33 mouse cellular contexts compared by ENCODE assay signal in genomic region chr8:70100241-70100640, GRCm38 (mm10). TPM values are rescaled to one million over a fixed set of nuclear protein-coding genes. Genes with fewer than 3 reads are reported as not detected.
A peak's percentile ranks its signal among the peaks of the same experiment; 100 is the strongest.
DNase-seq lines count a peak whose midpoint lies in the region; ATAC-seq and TF ChIP-seq lines count a peak whose summit lies in the region.
"Had no signal": no experiment of that assay in that cellular context is flagged by ENCODE, and none has a peak within 500 bp of the region (broad histone marks: within the 10 kb centered on the region; RNA-seq: fewer than 3 reads in every experiment).

No protein-coding gene starts in this region.

- intact Hi-C loops in left cerebral cortex, adult 2 months (cut with DNase I) = loop anchor here (1.0 kb wide), 1 partner anchor 18 kb away; no protein-coding TSS in a partner anchor

- H3K27ac ChIP-seq in left cerebral cortex, adult 2 months = peak overlapping the region; percentile 94
- H3K27ac ChIP-seq: embryonic facial prominence, embryonic 10.5 days; embryonic facial prominence, embryonic 13.5 days; forebrain, embryonic 12.5 days; forebrain, embryonic 15.5 days; heart, adult 2 months; heart, embryonic 10.5 days; heart, embryonic 13.5 days; hindbrain, embryonic 14.5 days; hindbrain, postnatal 0 days had no signal

- no peak overlapping the region for H3K4me3 ChIP-seq in left cerebral cortex, adult 2 months
- H3K4me3 ChIP-seq: embryonic facial prominence, embryonic 10.5 days; embryonic facial prominence, embryonic 13.5 days; erythroblast, embryonic 14.5 days; forebrain, embryonic 12.5 days; forebrain, embryonic 15.5 days; heart, adult 2 months; heart, embryonic 10.5 days; heart, embryonic 13.5 days had no signal

- TF ChIP-seq CTCF in left cerebral cortex, adult 2 months (IDR thresholded peaks at IDR 0.05) = no peak

- no peak for DNase-seq in frontal cortex, postnatal 10 days (ENCODE audit: low spot score in 2 of 2)
- peak in 1 of 2 experiments; percentile 55 for DNase-seq in left cerebral cortex, adult 2 months (ENCODE audit: extremely low spot score in 1 of 2, low spot score in 2 of 2)
- no peak for DNase-seq in left cerebral cortex, adult 11 months (ENCODE audit: low spot score)
- DNase-seq in brain, adult 2 months (ENCODE audit: low read depth, low spot score) = peak; percentile 83
- peak; percentile 62 for DNase-seq in telencephalon, adult 2 months (ENCODE audit: low read depth, low spot score)
- no peak for DNase-seq in urinary bladder, adult 2 months (ENCODE audit: low spot score)
- DNase-seq: adrenal gland, adult 8-10 months; adrenal gland, postnatal 25 days; cerebellum, adult 18-20 months; cerebellum, adult 9-10 months; cerebellum, postnatal 25 days; embryo, embryonic 11 days; gastrocnemius, postnatal 10 days; gastrocnemius, postnatal 36 days; heart, adult 2 months; heart, postnatal 14 days; heart, postnatal 4 days had no signal

- peak; percentile 50 for ATAC-seq in frontal cortex, adult (ENCODE audit: low TSS enrichment)
- ATAC-seq: activated CD4-positive, CD25-positive, alpha-beta regulatory T cell, adult 4 months; forebrain, embryonic 15.5 days; hindbrain, postnatal 0 days had no signal

RNA-seq across cellular contexts. Expression of gene Hapln4, which starts 17.0 kb away (rescaled TPM):
- total RNA-seq in left cerebral cortex, adult 2 months (2021) = 100 to 1,000 TPM; 101 to 106 TPM
- 0.21 TPM in 2 replicates for polyA plus RNA-seq in urinary bladder, adult 2 months (2012; rRNA removed)
- total RNA-seq: common myeloid progenitor, adult 5-6 weeks; gastrocnemius, adult 18-20 months; granulocyte monocyte progenitor cell, adult 5-6 weeks; heart, postnatal 14 days; heart, postnatal 4 days had no signal
- polyA plus RNA-seq: activated CD4-positive, CD25-positive, alpha-beta regulatory T cell, adult 4 months; erythroblast, embryonic 14.5 days; heart, embryonic 16.5 days; hindbrain, embryonic 11.5 days had no signal

RNA-seq across cellular contexts. Expression of gene Ncan, which starts 20.4 kb away (rescaled TPM):
- total RNA-seq in left cerebral cortex, adult 2 months (2021) = 100 to 1,000 TPM; 175 to 186 TPM
- 0.12 and 0.18 TPM in 2 replicates for polyA plus RNA-seq in urinary bladder, adult 2 months (2012; rRNA removed)
- total RNA-seq: common myeloid progenitor, adult 5-6 weeks; gastrocnemius, adult 18-20 months; gastrocnemius, postnatal 36 days; granulocyte monocyte progenitor cell, adult 5-6 weeks had no signal
- polyA plus RNA-seq: activated CD4-positive, CD25-positive, alpha-beta regulatory T cell, adult 4 months; erythroblast, embryonic 14.5 days had no signal

RNA-seq across cellular contexts. Expression of gene Tm6sf2, which starts 27.5 kb away (rescaled TPM):
- 1 to 10 TPM; 3.4 to 6.2 TPM for total RNA-seq in left cerebral cortex, adult 2 months (2021)
- polyA plus RNA-seq in urinary bladder, adult 2 months (2012; rRNA removed) = 1.8 and 2.5 TPM in 2 replicates
- total RNA-seq: common myeloid progenitor, adult 5-6 weeks; gastrocnemius, postnatal 10 days; granulocyte monocyte progenitor cell, adult 5-6 weeks; hindbrain, postnatal 0 days had no signal
- polyA plus RNA-seq: erythroblast, embryonic 14.5 days had no signal

RNA-seq across cellular contexts. Expression of gene Nr2c2ap, which starts 30.9 kb away (rescaled TPM):
- total RNA-seq in left cerebral cortex, adult 2 months (2021) = 10 to 100 TPM; 20.7 to 22.0 TPM
- 18.0 and 25.1 TPM in 2 replicates for polyA plus RNA-seq in urinary bladder, adult 2 months (2012; rRNA removed)

RNA-seq across cellular contexts. Expression of gene Rfxank, which starts 38.7 kb away (rescaled TPM):
- total RNA-seq in left cerebral cortex, adult 2 months (2021) = 10 to 100 TPM; 13.1 to 14.2 TPM
- polyA plus RNA-seq in urinary bladder, adult 2 months (2012; rRNA removed) = 14.8 and 17.3 TPM in 2 replicates

Comparison
In these comparisons a context has a peak if more than half of its experiments do, and no peak if none do; other contexts are left out.
1. DNase-seq: peak in brain, adult 2 months (single experiment) and telencephalon, adult 2 months (single experiment); none in frontal cortex, postnatal 10 days (0 of 2), left cerebral cortex, adult 11 months (single experiment) and urinary bladder, adult 2 months (single experiment).